Mouse (Mus musculus) ES-E14 (cell line): ENCODE results near the gene Ribc2. TPM values are rescaled to one million over a fixed set of nuclear protein-coding genes. Genes with fewer than 3 reads are reported as not detected.

Experiments
- DNase-seq: peaks from one replicate; pipeline ENCODE4 v3.0.0-alpha.2; 2013; ENCODE audit warnings: low read depth, low spot score
- H3K27ac ChIP-seq: 2 replicates; pipeline ENCODE4 v1.5.1; 2012; ENCODE audit warnings: low read depth, mild to moderate bottlenecking, low read length, moderate library complexity, mixed read lengths; ENCODE audit not compliant: poor library complexity, insufficient read depth, severe bottlenecking
- H3K36me3 ChIP-seq: 2 replicates; pipeline ENCODE4 v1.6.1; 2012; ENCODE audit warnings: mild to moderate bottlenecking, low read length, moderate library complexity, mixed read lengths; ENCODE audit not compliant: control insufficient read depth, poor library complexity, insufficient read depth, severe bottlenecking
- H3K4me1 ChIP-seq, 2 experiments: fragments of 150-350 bp in 1 of 2; sonication (generic) in 1 of 2; 2 replicates each; pipeline ENCODE4 v1.6.1; 2012; ENCODE audit warnings: low read length in 2 of 2, mild to moderate bottlenecking in 1 of 2, mixed read lengths in 1 of 2; ENCODE audit not compliant: control insufficient read depth in 2 of 2, insufficient read depth in 2 of 2, poor library complexity in 1 of 2
- H3K4me3 ChIP-seq, 2 experiments: fragments of 150-350 bp in 1 of 2; sonication (generic) in 1 of 2; 2 replicates each; pipeline ENCODE4 v1.5.1; 2012; ENCODE audit warnings: low read length in 2 of 2, low read depth in 1 of 2, mild to moderate bottlenecking in 1 of 2, mixed read lengths in 1 of 2; ENCODE audit not compliant: insufficient read depth in 1 of 2, poor library complexity in 1 of 2, severe bottlenecking in 1 of 2
- H3K9ac ChIP-seq: 2 replicates; pipeline ENCODE4 v1.6.1; 2012; ENCODE audit warnings: low read depth, mild to moderate bottlenecking, low read length, mixed read lengths; ENCODE audit not compliant: poor library complexity, insufficient read depth, severe bottlenecking
- H3K9me3 ChIP-seq: fragments of 150-350 bp; sonication (generic); 2 replicates; pipeline ENCODE4 v1.6.1; 2012; ENCODE audit warnings: low read depth, mild to moderate bottlenecking, low read length; ENCODE audit not compliant: control insufficient read depth, insufficient read depth
- CHD2 ChIP-seq: IDR thresholded peaks from 2 replicates; pipeline ENCODE4 v1.6.1; 2014; ENCODE audit warnings: mild to moderate bottlenecking, low read depth, low read length, inconsistent platforms
- HCFC1 ChIP-seq: IDR thresholded peaks from 2 replicates; pipeline ENCODE4 v1.6.1; 2012; ENCODE audit warnings: low read length, inconsistent platforms, borderline replicate concordance; ENCODE audit not compliant: insufficient read depth
- MAFK ChIP-seq: IDR thresholded peaks from 2 replicates; pipeline ENCODE4 v1.6.1; 2014; ENCODE audit warnings: mild to moderate bottlenecking, low read depth, low read length, inconsistent platforms; ENCODE audit not compliant: insufficient read depth
- ZC3H11A ChIP-seq: IDR thresholded peaks from 2 replicates; pipeline ENCODE4 v1.6.1; 2012; ENCODE audit warnings: low read depth, mild to moderate bottlenecking, inconsistent platforms, low read length, borderline replicate concordance
- ZNF384 ChIP-seq: IDR thresholded peaks from 2 replicates; pipeline ENCODE4 v1.6.1; 2012; ENCODE audit warnings: low read depth, low read length, inconsistent platforms
- in situ Hi-C, 2 experiments: fragments of 600-800 bp; cut with MboI; formaldehyde crosslinking; loops; one replicate each; pipeline ENCODE4 v1.15.1; 2025; ENCODE audit warnings: low sequenced_read_pairs in 2 of 2, inconsistent platforms in 1 of 2; ENCODE audit not compliant: unreplicated experiment in 2 of 2
- total RNA-seq: library from RNA; depleted of rRNA; stranded (reverse); fragments of 300-350 nt; gene quantifications from 2 replicates; pipeline ENCODE4 v1.2.3, GENCODE M21; 2012

Gene Ribc2
- total RNA-seq, 1 experiment: 0.45 TPM

- peak; percentile 57 for DNase-seq
- in situ Hi-C loops: loop anchor here in 1 of 2 experiments (5.0 kb wide), 1 partner anchor 101 kb away; no protein-coding TSS in a partner anchor
- Histone ChIP-seq H3K9ac (no peak overlapping the region), H3K4me1 (peaks cover 0 to 4% of the 10 kb centered on the region in 2 experiments; a peak in 3 of 4 replicates), H3K27ac (no peak overlapping the region), H3K36me3 (no peaks in the 10 kb centered on the region), H3K4me3 (no peak overlapping the region), H3K9me3 (no peaks in the 10 kb centered on the region)
- TF ChIP-seq HCFC1: no peak
- TF ChIP-seq ZNF384: no peak
- peak; percentile 71; the same call in 1 of the 2 replicates for TF ChIP-seq ZC3H11A
These were observed 19.6 kb downstream of the Ribc2 start for GRCm38 (mm10) chr15:85151433-85151918.

- H3K4me3 ChIP-seq: no peak overlapping the region
- no peak overlapping the region for H3K9ac ChIP-seq
- in situ Hi-C loops: loop anchor here in 1 of 2 experiments (5.0 kb wide), 1 partner anchor 100 kb away; no protein-coding TSS in a partner anchor
- no peak for DNase-seq
- H3K36me3 ChIP-seq: no peaks in the 10 kb centered on the region
- peaks cover 0 to 4% of the 10 kb centered on the region in 2 experiments; a peak in 3 of 4 replicates for H3K4me1 ChIP-seq
- no peak overlapping the region for H3K27ac ChIP-seq
- H3K9me3 ChIP-seq: no peaks in the 10 kb centered on the region
- TF ChIP-seq MAFK (no peak), CHD2 (no peak), ZNF384 (no peak), ZC3H11A (no peak), HCFC1 (no peak)
These were observed 20.7 kb downstream of the Ribc2 start for GRCm38 (mm10) chr15:85152577-85152976.

GRCm38 (mm10) chr15:85154091-85154490, 22.2 kb downstream of the Ribc2 start:
- in situ Hi-C loops: loop anchor here in 1 of 2 experiments (5.0 kb wide), 1 partner anchor 98 kb away; no protein-coding TSS in a partner anchor
- no peak overlapping the region for H3K4me3 ChIP-seq
- peaks cover 0 to 4% of the 10 kb centered on the region in 2 experiments; a peak in 3 of 4 replicates for H3K4me1 ChIP-seq
- H3K36me3 ChIP-seq: no peaks in the 10 kb centered on the region
- no peak overlapping the region for H3K27ac ChIP-seq
- H3K9me3 ChIP-seq: no peaks in the 10 kb centered on the region
- TF ChIP-seq CHD2 (no peak), HCFC1 (no peak), MAFK (no peak), ZNF384 (no peak), ZC3H11A (no peak)
- no peak for DNase-seq
- no peak overlapping the region for H3K9ac ChIP-seq

- Histone ChIP-seq H3K27ac (no peak overlapping the region), H3K9me3 (no peaks in the 10 kb centered on the region), H3K9ac (no peak overlapping the region), H3K36me3 (no peaks in the 10 kb centered on the region), H3K4me3 (no peak overlapping the region), H3K4me1 (peaks cover 0 to 4% of the 10 kb centered on the region in 2 experiments; a peak in 3 of 4 replicates)
- no peak for DNase-seq
- in situ Hi-C loops: no loop called here
- TF ChIP-seq MAFK: no peak
- TF ChIP-seq ZC3H11A: no peak
- no peak for TF ChIP-seq CHD2
- no peak for TF ChIP-seq ZNF384
- TF ChIP-seq HCFC1: no peak
These were observed 24.3 kb downstream of the Ribc2 start for GRCm38 (mm10) chr15:85156198-85156597.

- peaks cover 0 to 2% of the 10 kb centered on the region in 2 experiments; a peak in 1 of 4 replicates for H3K4me1 ChIP-seq
- in situ Hi-C loops: no loop called here
- H3K9me3 ChIP-seq: no peaks in the 10 kb centered on the region
- TF ChIP-seq HCFC1 (no peak), CHD2 (no peak), MAFK (no peak), ZC3H11A (no peak), ZNF384 (no peak)
- DNase-seq: no peak
- H3K4me3 ChIP-seq: no peak overlapping the region
- H3K27ac ChIP-seq: no peak overlapping the region
- H3K36me3 ChIP-seq: no peaks in the 10 kb centered on the region
- no peak overlapping the region for H3K9ac ChIP-seq
These were observed 29.5 kb downstream of the Ribc2 start for GRCm38 (mm10) chr15:85161416-85161815.
